Mouse (Mus musculus) embryonic facial prominence, embryonic 15.5 days (tissue): ENCODE data around the gene Vps41. TPM values are rescaled to one million over a fixed set of nuclear protein-coding genes. Genes with fewer than 3 reads are reported as not detected.

ENCODE experiments used
- ATAC-seq: fragments of 200-750 bp; cut with Nextera tagmentation; 2 replicates; pipeline ENCODE4 v1.8.0; 2017; ENCODE audit warnings: low read depth, moderate TSS enrichment; ENCODE audit not compliant: insufficient number of reproducible peaks, low FRiP score, low TSS enrichment
- H3K27ac ChIP-seq: fragments of 300-500 bp; sonication (generic); replicated peaks from 2 replicates; pipeline ENCODE4 v1.5.1; 2015; ENCODE audit warnings: mild to moderate bottlenecking, inconsistent platforms
- H3K27me3 ChIP-seq: fragments of 300-500 bp; sonication (generic); 2 replicates; pipeline ENCODE4 v1.6.1; 2015; ENCODE audit warnings: inconsistent platforms
- H3K36me3 ChIP-seq: fragments of 300-500 bp; sonication (generic); 2 replicates; pipeline ENCODE4 v1.6.1; 2015; ENCODE audit warnings: mild to moderate bottlenecking, inconsistent platforms
- H3K4me1 ChIP-seq: fragments of 300-500 bp; sonication (generic); 2 replicates; pipeline ENCODE4 v1.6.1; 2015; ENCODE audit warnings: inconsistent platforms
- H3K4me2 ChIP-seq: fragments of 300-500 bp; sonication (generic); replicated peaks from 2 replicates; pipeline ENCODE4 v1.6.1; 2015; ENCODE audit warnings: mild to moderate bottlenecking, inconsistent platforms
- H3K4me3 ChIP-seq: fragments of 300-500 bp; sonication (generic); replicated peaks from 2 replicates; pipeline ENCODE4 v1.5.1; 2015; ENCODE audit warnings: mild to moderate bottlenecking, inconsistent platforms
- H3K9ac ChIP-seq: fragments of 300-500 bp; sonication (generic); 2 replicates; pipeline ENCODE4 v1.6.1; 2015; ENCODE audit warnings: inconsistent platforms
- H3K9me3 ChIP-seq: fragments of 300-500 bp; sonication (generic); replicated peaks from 2 replicates; pipeline ENCODE4 v1.6.1; 2016; ENCODE audit warnings: inconsistent platforms
- WGBS: fragments of 180-500 bp; shearing (Covaris S2); methylation state at CpG from one replicate; pipeline ENCODE4 v1.1.7; 2015; 5-methylcytosine and 5-hydroxymethylcytosine counted together
- polyA plus RNA-seq: library from polyadenylated mRNA; unstranded; fragments of >200 nt; fragmentation: Nextera tagmentation; extraction: Ambion mirVana; gene quantifications from 2 replicates; pipeline ENCODE4 v1.2.1, GENCODE M21; 2015

The Vps41 gene
- polyA plus RNA-seq, 1 experiment from 2014 or later = 68.5 TPM

GRCm38 (mm10) chr13:18761452-18761851 lies 44.4 kb downstream of the Vps41 start:
- Histone ChIP-seq H3K4me1 (no peaks in the 10 kb centered on the region), H3K27me3 (no peaks in the 10 kb centered on the region), H3K36me3 (no peaks in the 10 kb centered on the region), H3K27ac (no peak overlapping the region), H3K9me3 (no peaks in the 10 kb centered on the region), H3K4me3 (no peak overlapping the region), H3K4me2 (no peak overlapping the region), H3K9ac (no peak overlapping the region)
- WGBS = 44% methylated on average over 1 of the region's 1 CpGs
- no peak for ATAC-seq

- no peaks in the 10 kb centered on the region; the same call in 1 of the 2 replicates for H3K4me1 ChIP-seq
- WGBS = 23% methylated on average over 2 of the region's 2 CpGs
- H3K27ac ChIP-seq = no peak overlapping the region
- no peaks in the 10 kb centered on the region for H3K27me3 ChIP-seq
- H3K9me3 ChIP-seq = no peaks in the 10 kb centered on the region
- no peaks in the 10 kb centered on the region for H3K36me3 ChIP-seq
- H3K9ac ChIP-seq = no peak overlapping the region
- ATAC-seq = no peak
- H3K4me3 ChIP-seq = no peak overlapping the region
- H3K4me2 ChIP-seq = no peak overlapping the region
Measured at GRCm38 (mm10) chr13:18767893-18768292, 50.8 kb downstream of the Vps41 start.

- Histone ChIP-seq H3K27me3 (no peaks in the 10 kb centered on the region), H3K4me2 (no peak overlapping the region), H3K9ac (no peak overlapping the region), H3K9me3 (no peaks in the 10 kb centered on the region), H3K4me3 (no peak overlapping the region), H3K36me3 (no peaks in the 10 kb centered on the region), H3K27ac (no peak overlapping the region), H3K4me1 (no peaks in the 10 kb centered on the region; the same call in 1 of the 2 replicates)
- ATAC-seq = no peak
- 51% methylated on average over 3 of the region's 3 CpGs for WGBS
Measured at GRCm38 (mm10) chr13:18768495-18768894, 51.4 kb downstream of the Vps41 start.

GRCm38 (mm10) chr13:18773437-18774198 lies 56.5 kb downstream of the Vps41 start:
- ATAC-seq = no peak
- WGBS = 89% methylated on average over 8 of the region's 8 CpGs
- H3K9ac ChIP-seq = no peak overlapping the region

GRCm38 (mm10) chr13:18781250-18781649 lies 64.2 kb downstream of the Vps41 start:
- no peaks in the 10 kb centered on the region for H3K4me1 ChIP-seq
- no peak overlapping the region for H3K27ac ChIP-seq
- no peaks in the 10 kb centered on the region for H3K36me3 ChIP-seq
- H3K27me3 ChIP-seq = no peaks in the 10 kb centered on the region
- no peak for ATAC-seq
- H3K9ac ChIP-seq = no peak overlapping the region
- H3K4me2 ChIP-seq = no peak overlapping the region
- H3K9me3 ChIP-seq = no peaks in the 10 kb centered on the region
- WGBS = 78% methylated on average over 2 of the region's 2 CpGs
- H3K4me3 ChIP-seq = no peak overlapping the region

More at GRCm38 (mm10) chr13:18773437-18774198, 56.5 kb downstream of the Vps41 start:
- Histone ChIP-seq H3K4me2 (no peak overlapping the region), H3K4me3 (no peak overlapping the region), H3K36me3 (no peaks in the 10 kb centered on the region), H3K4me1 (no peaks in the 10 kb centered on the region; the same call in 1 of the 2 replicates), H3K27me3 (no peaks in the 10 kb centered on the region), H3K27ac (no peak overlapping the region), H3K9me3 (no peaks in the 10 kb centered on the region)

GRCm38 (mm10) chr13:18785702-18786101 lies 68.6 kb downstream of the Vps41 start:
- ATAC-seq = no peak
- Histone ChIP-seq H3K27me3 (no peaks in the 10 kb centered on the region), H3K4me2 (no peak overlapping the region), H3K4me3 (no peak overlapping the region), H3K9ac (no peak overlapping the region), H3K4me1 (0 out of 2 replicates have a peak, but pooled peaks cover 3% of the 10 kb centered on the region), H3K9me3 (no peaks in the 10 kb centered on the region), H3K27ac (no peak overlapping the region), H3K36me3 (no peaks in the 10 kb centered on the region)
- WGBS = 38% methylated on average over 1 of the region's 1 CpGs

- ATAC-seq = no peak
- H3K9ac ChIP-seq = no peak overlapping the region
Measured at GRCm38 (mm10) chr13:18788040-18788439, 71.0 kb downstream of the Vps41 start.

GRCm38 (mm10) chr13:18788689-18789088 lies 71.6 kb downstream of the Vps41 start:
- Histone ChIP-seq H3K27me3 (no peaks in the 10 kb centered on the region), H3K36me3 (no peaks in the 10 kb centered on the region), H3K9ac (no peak overlapping the region), H3K4me3 (no peak overlapping the region), H3K4me2 (no peak overlapping the region), H3K9me3 (no peaks in the 10 kb centered on the region), H3K4me1 (0 out of 2 replicates have a peak, but pooled peaks cover 3% of the 10 kb centered on the region), H3K27ac (peak overlapping the region; percentile 39; the same call in 1 of the 2 replicates)
- 13% methylated on average over 2 of the region's 2 CpGs for WGBS
- ATAC-seq = no peak

More at GRCm38 (mm10) chr13:18788040-18788439, 71.0 kb downstream of the Vps41 start:
- Histone ChIP-seq H3K4me2 (no peak overlapping the region), H3K4me3 (no peak overlapping the region), H3K9me3 (no peaks in the 10 kb centered on the region), H3K27ac (0 out of 2 replicates have a peak overlapping the region, but pooled peaks have one; percentile 39), H3K27me3 (no peaks in the 10 kb centered on the region), H3K36me3 (no peaks in the 10 kb centered on the region), H3K4me1 (0 out of 2 replicates have a peak, but pooled peaks cover 3% of the 10 kb centered on the region)
- 89% methylated on average over 4 of the region's 4 CpGs for WGBS

- Histone ChIP-seq H3K27ac (no peak overlapping the region), H3K36me3 (no peaks in the 10 kb centered on the region), H3K4me2 (no peak overlapping the region), H3K4me1 (0 out of 2 replicates have a peak, but pooled peaks cover 3% of the 10 kb centered on the region), H3K9me3 (no peaks in the 10 kb centered on the region), H3K27me3 (no peaks in the 10 kb centered on the region), H3K9ac (no peak overlapping the region), H3K4me3 (no peak overlapping the region)
- WGBS = 64% methylated on average over 4 of the region's 4 CpGs
- ATAC-seq = no peak
Measured at GRCm38 (mm10) chr13:18789662-18790061, 72.6 kb downstream of the Vps41 start.

GRCm38 (mm10) chr13:18790086-18790485 lies 73.0 kb downstream of the Vps41 start:
- WGBS = 59% methylated on average over 6 of the region's 6 CpGs
- ATAC-seq = no peak
- Histone ChIP-seq H3K9me3 (no peaks in the 10 kb centered on the region), H3K36me3 (no peaks in the 10 kb centered on the region), H3K4me2 (no peak overlapping the region), H3K27ac (no peak overlapping the region), H3K27me3 (no peaks in the 10 kb centered on the region), H3K4me1 (0 out of 2 replicates have a peak, but pooled peaks cover 3% of the 10 kb centered on the region), H3K4me3 (no peak overlapping the region), H3K9ac (no peak overlapping the region)

GRCm38 (mm10) chr13:18791314-18791713 lies 74.2 kb downstream of the Vps41 start:
- Histone ChIP-seq H3K4me1 (0 out of 2 replicates have a peak, but pooled peaks cover 3% of the 10 kb centered on the region), H3K27ac (no peak overlapping the region), H3K4me3 (no peak overlapping the region), H3K4me2 (no peak overlapping the region), H3K9ac (no peak overlapping the region), H3K36me3 (no peaks in the 10 kb centered on the region), H3K27me3 (no peaks in the 10 kb centered on the region), H3K9me3 (no peaks in the 10 kb centered on the region)
- 31% methylated on average over 4 of the region's 4 CpGs for WGBS
- ATAC-seq = no peak
